Mouse (Mus musculus) intestine, postnatal 0 days (tissue): ENCODE measurements around the gene 1700049E17Rik1. TPM values are rescaled to one million over a fixed set of nuclear protein-coding genes. Genes with fewer than 3 reads are reported as not detected.
"Not testable (repeated sequence)": the region's sequence is repeated elsewhere in the genome, so short reads cannot be mapped to it uniquely, and the experiment has no call there.

Experiments
- ATAC-seq: fragments of 200-750 bp; cut with Nextera tagmentation; 2 replicates; pipeline ENCODE4 v1.8.0; 2017; ENCODE audit warnings: mild to moderate bottlenecking, moderate TSS enrichment, moderate library complexity
- H3K27ac ChIP-seq: fragments of 300-500 bp; sonication (generic); 2 replicates; pipeline ENCODE4 v1.5.1; 2014; ENCODE audit warnings: mild to moderate bottlenecking, low read depth, low read length, moderate library complexity
- H3K27me3 ChIP-seq: fragments of 300-500 bp; sonication (generic); replicated peaks from 2 replicates; pipeline ENCODE4 v1.6.1; 2014; ENCODE audit warnings: low read length, mixed read lengths; ENCODE audit not compliant: control insufficient read depth, insufficient read depth
- H3K36me3 ChIP-seq: fragments of 300-500 bp; sonication (generic); 2 replicates; pipeline ENCODE4 v1.6.1; 2014; ENCODE audit warnings: mild to moderate bottlenecking, moderate library complexity; ENCODE audit not compliant: control insufficient read depth, insufficient read depth
- H3K4me1 ChIP-seq: fragments of 300-500 bp; sonication (generic); replicated peaks from 2 replicates; pipeline ENCODE4 v1.6.1; 2014; ENCODE audit warnings: antibody characterized with exemption, low read length, mixed read lengths; ENCODE audit not compliant: control insufficient read depth, insufficient read depth
- H3K4me2 ChIP-seq: fragments of 300-500 bp; sonication (generic); replicated peaks from 2 replicates; pipeline ENCODE4 v1.6.1; 2014; ENCODE audit warnings: low read depth, mild to moderate bottlenecking, moderate library complexity
- H3K4me3 ChIP-seq: fragments of 300-500 bp; sonication (generic); 2 replicates; pipeline ENCODE4 v1.5.1; 2014; ENCODE audit warnings: low read depth, low read length
- H3K9ac ChIP-seq: fragments of 300-500 bp; sonication (generic); 2 replicates; pipeline ENCODE4 v1.6.1; 2014; ENCODE audit warnings: mild to moderate bottlenecking, low read depth, low read length
- H3K9me3 ChIP-seq: fragments of 300-500 bp; sonication (generic); 2 replicates; pipeline ENCODE4 v1.6.1; 2016; ENCODE audit warnings: mixed run types; ENCODE audit not compliant: control insufficient read depth
- WGBS: fragments of 180-500 bp; shearing (Covaris S2); extraction: QIAGEN DNeasy Blood & Tissue Kit; methylation state at CpG from one replicate; pipeline ENCODE4 v1.1.7; 2014; 5-methylcytosine and 5-hydroxymethylcytosine counted together
- polyA plus RNA-seq: library from polyadenylated mRNA; unstranded; fragments of >200 nt; fragmentation: Nextera tagmentation; extraction: Ambion mirVana; gene quantifications from 2 replicates; pipeline ENCODE4 v1.2.1, GENCODE M21; 2015

1700049E17Rik1 gene
- not detected in 2 replicates for polyA plus RNA-seq

DNA sequence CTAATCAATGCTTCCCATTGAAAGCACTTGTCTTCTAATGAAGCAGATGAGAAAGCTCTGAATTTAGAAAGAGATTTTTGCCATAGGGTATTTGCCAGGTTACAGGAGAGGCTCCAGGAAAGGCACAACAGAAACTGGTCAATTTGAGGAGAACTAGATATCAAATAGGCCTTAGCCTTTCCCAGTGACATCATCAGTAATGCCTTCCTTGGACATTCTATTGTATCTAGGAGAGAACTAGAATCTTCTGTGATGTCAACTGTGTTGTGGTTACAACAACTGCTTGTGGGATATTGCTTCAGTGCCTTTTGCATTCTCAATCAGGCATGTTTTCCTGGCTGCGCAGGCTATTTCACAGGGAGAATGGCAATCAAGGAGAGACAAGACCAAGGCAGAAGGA lies at the start of gene 1700049E17Rik1:
TSS of gene 1700049E17Rik1 (plus strand) at position 301 of the 400 bp plus-strand sequence.
- not testable (repeated sequence) for H3K9me3 ChIP-seq, H3K27ac ChIP-seq, H3K4me1 ChIP-seq, H3K27me3 ChIP-seq, H3K4me2 ChIP-seq, ATAC-seq, H3K4me3 ChIP-seq, H3K36me3 ChIP-seq, H3K9ac ChIP-seq
- no CpG with 5 or more reads among the region's 1 CpGs for WGBS

DNA sequence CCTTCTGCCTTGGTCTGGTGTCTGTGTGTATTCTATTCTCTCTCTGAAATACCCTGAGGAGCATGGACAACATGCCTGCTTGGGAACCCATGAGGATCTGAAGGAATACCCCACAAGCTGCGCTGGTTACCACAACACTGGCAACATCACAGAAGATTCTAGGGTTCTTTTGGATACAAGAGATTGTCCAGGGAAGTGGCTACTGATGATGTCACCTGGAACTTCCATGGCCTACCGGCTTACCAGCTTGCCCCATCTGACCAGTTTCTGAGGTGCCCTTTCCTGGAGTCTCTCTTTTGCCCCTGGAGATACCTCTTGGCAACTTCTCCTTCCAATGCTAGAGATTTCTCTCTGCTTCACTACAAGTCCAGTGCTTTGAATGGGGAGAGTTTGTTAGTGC lies 17.6 kb upstream of the 1700049E17Rik1 start, which contains the start of gene Gm7980:
TSS of gene Gm7980 (minus strand) at position 101 of the 400 bp plus-strand sequence.
- not testable (repeated sequence) for H3K27ac ChIP-seq, H3K4me1 ChIP-seq, H3K36me3 ChIP-seq, H3K27me3 ChIP-seq, H3K4me2 ChIP-seq, H3K9ac ChIP-seq, H3K9me3 ChIP-seq, ATAC-seq, H3K4me3 ChIP-seq
- WGBS = no CpG with 5 or more reads among the region's 2 CpGs

DNA sequence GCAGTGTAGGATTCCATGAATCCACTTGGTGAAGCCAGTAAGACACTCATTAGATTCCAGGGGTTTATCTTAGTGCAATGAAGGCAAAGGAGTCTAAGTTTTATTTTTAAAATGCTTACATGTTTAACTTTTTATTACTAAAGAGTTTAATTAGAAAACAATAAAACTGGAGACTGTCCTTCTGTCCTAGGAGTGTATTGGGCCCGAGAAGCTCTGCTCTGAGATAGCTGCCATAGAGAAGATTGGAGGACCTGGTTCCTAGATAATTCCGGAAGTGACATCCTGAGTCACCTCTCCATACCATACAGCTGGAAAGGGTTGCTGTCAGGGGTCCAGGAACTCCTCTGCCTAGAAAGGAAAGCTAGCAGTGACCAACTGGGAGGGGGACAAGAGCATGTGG lies 18.9 kb downstream of the 1700049E17Rik1 start, which contains the start of gene 1700024B05Rik:
TSS of gene 1700024B05Rik (plus strand) at position 301 of the 400 bp plus-strand sequence.
- H3K4me2 ChIP-seq, ATAC-seq, H3K4me1 ChIP-seq, H3K27ac ChIP-seq, H3K36me3 ChIP-seq, H3K27me3 ChIP-seq, H3K9me3 ChIP-seq, H3K4me3 ChIP-seq, H3K9ac ChIP-seq: not testable (repeated sequence)
- WGBS = 84% methylated on average over 1 of the region's 2 CpGs

DNA sequence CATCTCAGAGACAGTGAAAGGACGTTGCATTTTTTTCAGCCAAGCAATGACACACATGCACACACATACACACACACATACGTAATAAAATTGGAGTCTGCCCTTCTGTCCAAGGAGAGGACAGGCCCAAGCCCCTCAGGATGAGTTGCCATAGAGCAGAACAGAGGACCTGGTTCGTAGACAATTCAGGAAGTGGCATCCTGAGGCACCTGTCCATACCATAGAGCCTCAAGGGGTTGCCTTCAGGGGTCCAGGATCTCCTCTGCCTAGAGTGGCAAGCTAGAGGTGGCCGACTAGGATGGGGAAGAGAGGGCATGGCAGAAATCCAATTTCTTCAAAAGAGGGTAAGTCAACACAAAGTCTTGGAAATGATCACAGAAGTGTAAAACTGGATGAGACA lies 39.3 kb downstream of the 1700049E17Rik1 start:
- not testable (repeated sequence) for H3K4me3 ChIP-seq, H3K4me2 ChIP-seq, H3K27me3 ChIP-seq, H3K9ac ChIP-seq, H3K4me1 ChIP-seq, H3K36me3 ChIP-seq, H3K9me3 ChIP-seq, ATAC-seq, H3K27ac ChIP-seq
- 60% methylated on average over 4 of the region's 4 CpGs for WGBS

- not testable (repeated sequence) for H3K4me3 ChIP-seq, H3K4me1 ChIP-seq, ATAC-seq, H3K9ac ChIP-seq, H3K36me3 ChIP-seq, H3K9me3 ChIP-seq, H3K27me3 ChIP-seq, H3K27ac ChIP-seq, H3K4me2 ChIP-seq
- 80% methylated on average over 1 of the region's 1 CpGs for WGBS
Measured at GRCm38 (mm10) chr14:41967827-41968226, 43.1 kb downstream of the 1700049E17Rik1 start, which contains the start of gene Gm6401. TSS of gene Gm6401 (minus strand) at chr14:41967927.

GRCm38 (mm10) chr14:41968596-41968995 lies 43.8 kb downstream of the 1700049E17Rik1 start:
- not testable (repeated sequence) for ATAC-seq, H3K4me3 ChIP-seq, H3K9me3 ChIP-seq, H3K4me2 ChIP-seq, H3K9ac ChIP-seq, H3K27me3 ChIP-seq, H3K27ac ChIP-seq, H3K4me1 ChIP-seq, H3K36me3 ChIP-seq
- 55% methylated on average over 3 of the region's 3 CpGs for WGBS

Other genes with a start within 250 kb of the 1700049E17Rik1 start
- not detected in 2 replicates for gene Gm8068, start 223.1 kb upstream of the 1700049E17Rik1 start, polyA plus RNA-seq
- not detected in 2 replicates for gene Gm7929, start 174.3 kb upstream of the 1700049E17Rik1 start, polyA plus RNA-seq
- gene Gm47189, start 152.5 kb upstream of the 1700049E17Rik1 start, polyA plus RNA-seq = not detected in 2 replicates
- not detected in 2 replicates for gene Gm7980, start 17.7 kb upstream of the 1700049E17Rik1 start, polyA plus RNA-seq
- gene 1700024B05Rik, start 19.0 kb downstream of the 1700049E17Rik1 start, polyA plus RNA-seq = not detected in 2 replicates
- gene Gm6401, start 43.0 kb downstream of the 1700049E17Rik1 start, polyA plus RNA-seq = not detected in 2 replicates
- not detected in 2 replicates for gene Gm3543, start 58.4 kb downstream of the 1700049E17Rik1 start, polyA plus RNA-seq
- not detected in 2 replicates for gene Gm7951, start 192.4 kb downstream of the 1700049E17Rik1 start, polyA plus RNA-seq
- not detected in 2 replicates for gene Gm17027, start 237.7 kb downstream of the 1700049E17Rik1 start, polyA plus RNA-seq